Mouse (Mus musculus): ENCODE measurements around the gene Ift74. TPM values are rescaled to one million over a fixed set of nuclear protein-coding genes. Genes with fewer than 3 reads are reported as not detected.
A peak's percentile ranks its signal among the peaks of the same experiment; 100 is the strongest.
"Not testable (repeated sequence)": the region's sequence is repeated elsewhere in the genome, so short reads cannot be mapped to it uniquely, and the experiment has no call there.

Ift74 gene
- polyA plus RNA-seq, 1 experiment from 2014 or later = 16.6 TPM

DNA sequence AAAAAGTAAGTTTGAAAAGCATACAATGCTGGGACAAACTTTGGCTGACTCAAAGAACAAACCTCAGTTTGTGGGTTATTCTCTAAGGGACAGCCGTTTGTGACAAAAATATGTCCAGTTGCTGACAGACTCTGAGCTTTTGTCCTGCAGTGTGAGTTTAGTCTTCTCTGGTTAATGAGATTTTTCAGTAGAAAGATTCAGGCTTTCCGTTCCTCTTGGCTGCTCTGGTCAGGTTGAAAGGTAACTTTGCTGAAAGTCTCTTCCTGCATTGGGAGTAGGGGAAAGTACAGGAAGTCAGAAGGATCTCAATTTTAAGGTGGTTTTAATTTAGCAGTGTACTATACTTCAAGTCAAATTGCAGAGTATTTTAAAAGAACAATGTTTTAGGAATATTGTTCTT is 8.7 kb upstream of the Ift74 start:
- no peak overlapping the region for H3K4me3 ChIP-seq (ENCODE audit: low read depth, low read length)
- no peaks in the 10 kb centered on the region for H3K36me3 ChIP-seq (ENCODE audit: control insufficient read depth, insufficient read depth, low read length)
- H3K4me2 ChIP-seq = no peak overlapping the region
- no peak overlapping the region for H3K9ac ChIP-seq (ENCODE audit: low read depth, low read length)
- peaks cover 6% of the 10 kb centered on the region for H3K4me1 ChIP-seq (ENCODE audit: control insufficient read depth, insufficient read depth, low read length)
- no peaks in the 10 kb centered on the region for H3K27me3 ChIP-seq (ENCODE audit: control insufficient read depth, insufficient read depth, low read length)
- WGBS (ENCODE audit: insufficient replicate concordance) = 87% methylated on average over 2 of the region's 2 CpGs
- no peak overlapping the region for H3K27ac ChIP-seq (ENCODE audit: low read depth, low read length)
- no peak for ATAC-seq (replicated peaks; ENCODE audit: insufficient number of reproducible peaks, low FRiP score, low TSS enrichment)
- H3K9me3 ChIP-seq (replicated peaks; ENCODE audit: control insufficient read depth, low read length) = no peaks in the 10 kb centered on the region

DNA sequence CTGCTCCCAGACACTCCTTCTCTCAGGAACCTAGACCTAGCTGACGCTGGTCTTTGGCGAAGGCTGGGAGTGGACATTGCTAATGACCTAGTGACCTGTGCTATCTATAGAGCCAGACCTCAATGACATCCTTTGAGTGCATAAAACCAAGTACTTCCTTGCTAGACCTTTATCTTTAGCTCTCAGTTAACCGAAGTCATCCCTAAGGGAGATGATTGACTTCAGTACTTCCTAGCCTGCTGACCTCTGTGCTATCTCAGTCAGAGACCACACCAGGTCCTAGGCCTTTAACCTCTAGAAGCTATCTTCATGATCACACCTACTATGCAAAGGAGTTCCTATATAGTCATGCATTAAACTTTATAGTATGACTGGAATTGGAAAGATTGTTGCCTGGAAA is 4.0 kb upstream of the Ift74 start:
- 44% methylated on average over 3 of the region's 3 CpGs for WGBS (ENCODE audit: insufficient replicate concordance)

DNA sequence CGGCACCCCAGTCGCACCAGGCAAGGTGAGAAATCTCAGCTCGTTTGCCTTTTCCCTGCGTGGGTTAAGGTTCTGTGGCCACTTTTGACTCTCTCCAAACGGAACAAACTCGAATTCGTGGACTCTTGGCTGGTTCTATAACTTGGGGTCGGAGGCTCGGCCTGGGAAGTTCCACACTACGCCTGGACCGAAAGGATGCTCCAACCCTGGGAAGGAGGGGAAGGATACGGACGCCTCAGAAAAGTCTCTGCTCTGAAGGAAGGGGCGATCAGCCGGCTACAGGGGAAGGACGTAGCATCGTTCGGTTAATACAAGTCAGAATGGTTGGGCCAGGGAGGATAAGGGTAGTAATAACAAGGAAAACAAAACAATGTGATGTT is 326 bp downstream of the Ift74 start:
- peak; percentile 60 for ATAC-seq (replicated peaks; ENCODE audit: insufficient number of reproducible peaks, low FRiP score, low TSS enrichment)
- H3K27ac ChIP-seq (ENCODE audit: low read depth, low read length) = peak overlapping the region; percentile 7; the same call in 1 of the 2 replicates
- 2% methylated on average over 18 of the region's 18 CpGs for WGBS (ENCODE audit: insufficient replicate concordance)
- H3K4me2 ChIP-seq = peak overlapping the region; percentile 82
- H3K9ac ChIP-seq (ENCODE audit: low read depth, low read length) = peak overlapping the region; percentile 85
- no peaks in the 10 kb centered on the region for H3K27me3 ChIP-seq (ENCODE audit: control insufficient read depth, insufficient read depth, low read length)
- peak overlapping the region; percentile 68 for H3K4me3 ChIP-seq (ENCODE audit: low read depth, low read length)
- H3K4me1 ChIP-seq (ENCODE audit: control insufficient read depth, insufficient read depth, low read length) = peaks cover 3% of the 10 kb centered on the region
- no peaks in the 10 kb centered on the region for H3K9me3 ChIP-seq (replicated peaks; ENCODE audit: control insufficient read depth, low read length)
- H3K36me3 ChIP-seq (ENCODE audit: control insufficient read depth, insufficient read depth, low read length) = no peaks in the 10 kb centered on the region

More for the DNA sequence above, 4.0 kb upstream of the Ift74 start:
- Histone ChIP-seq H3K4me1 (ENCODE audit: control insufficient read depth, insufficient read depth, low read length) (peaks cover 3% of the 10 kb centered on the region), H3K4me2 (no peak overlapping the region), H3K36me3 (ENCODE audit: control insufficient read depth, insufficient read depth, low read length) (no peaks in the 10 kb centered on the region), H3K9me3 (replicated peaks; ENCODE audit: control insufficient read depth, low read length) (no peaks in the 10 kb centered on the region), H3K4me3 (ENCODE audit: low read depth, low read length) (no peak overlapping the region), H3K9ac (ENCODE audit: low read depth, low read length) (no peak overlapping the region), H3K27ac (ENCODE audit: low read depth, low read length) (no peak overlapping the region), H3K27me3 (ENCODE audit: control insufficient read depth, insufficient read depth, low read length) (no peaks in the 10 kb centered on the region)
- ATAC-seq (replicated peaks; ENCODE audit: insufficient number of reproducible peaks, low FRiP score, low TSS enrichment) = no peak

DNA sequence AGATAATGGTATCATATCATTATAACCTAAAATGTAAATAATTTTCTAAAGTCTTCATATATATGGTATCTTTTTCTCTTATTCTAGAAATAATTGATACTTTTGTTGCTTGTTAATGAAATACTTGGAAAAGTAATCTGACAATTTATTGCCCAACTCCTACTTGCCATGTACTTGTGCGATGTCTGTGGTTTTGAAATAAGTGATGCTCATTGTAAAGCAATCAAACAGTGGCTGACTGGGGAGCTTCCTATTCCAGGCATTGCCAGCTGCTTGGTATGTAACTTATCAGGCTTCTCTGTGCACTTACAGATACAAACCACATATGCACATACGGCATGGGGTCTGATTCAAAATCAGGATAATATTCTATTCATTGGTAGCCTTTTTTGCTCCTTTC is 5.8 kb downstream of the Ift74 start:
- Histone ChIP-seq H3K36me3 (ENCODE audit: control insufficient read depth, insufficient read depth, low read length) (0 out of 2 replicates have a peak, but pooled peaks cover 2% of the 10 kb centered on the region), H3K9ac (ENCODE audit: low read depth, low read length) (no peak overlapping the region)
- 84% methylated on average over 2 of the region's 2 CpGs for WGBS (ENCODE audit: insufficient replicate concordance)

DNA sequence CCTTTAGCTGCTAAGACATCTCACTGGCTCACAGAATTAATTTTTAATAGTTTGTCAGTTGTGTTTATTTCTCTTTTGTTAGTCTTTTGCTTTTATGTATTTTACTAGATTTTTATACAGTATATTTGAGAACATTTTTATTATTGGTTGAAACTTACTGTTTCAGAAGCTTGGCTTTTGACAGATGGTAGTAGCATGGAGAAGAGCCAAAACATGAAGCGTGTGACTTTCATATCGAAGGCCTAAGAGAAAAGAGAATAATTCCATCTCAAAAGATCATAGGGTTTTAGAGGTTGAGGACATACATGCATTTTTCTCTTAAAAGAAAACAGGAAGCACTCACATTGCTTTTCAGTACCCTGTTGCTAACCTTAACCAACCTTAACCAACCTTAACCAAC is 28.9 kb downstream of the Ift74 start:
- Histone ChIP-seq H3K4me2 (no peak overlapping the region), H3K27ac (ENCODE audit: low read depth, low read length) (no peak overlapping the region), H3K36me3 (ENCODE audit: control insufficient read depth, insufficient read depth, low read length) (no peaks in the 10 kb centered on the region), H3K27me3 (ENCODE audit: control insufficient read depth, insufficient read depth, low read length) (no peaks in the 10 kb centered on the region), H3K4me3 (ENCODE audit: low read depth, low read length) (no peak overlapping the region), H3K4me1 (ENCODE audit: control insufficient read depth, insufficient read depth, low read length) (no peaks in the 10 kb centered on the region), H3K9me3 (replicated peaks; ENCODE audit: control insufficient read depth, low read length) (no peaks in the 10 kb centered on the region), H3K9ac (ENCODE audit: low read depth, low read length) (no peak overlapping the region)
- ATAC-seq (replicated peaks; ENCODE audit: insufficient number of reproducible peaks, low FRiP score, low TSS enrichment) = no peak
- 92% methylated on average over 2 of the region's 2 CpGs for WGBS (ENCODE audit: insufficient replicate concordance)

More for the DNA sequence above, 5.8 kb downstream of the Ift74 start:
- no peaks in the 10 kb centered on the region for H3K27me3 ChIP-seq (ENCODE audit: control insufficient read depth, insufficient read depth, low read length)
- H3K27ac ChIP-seq (ENCODE audit: low read depth, low read length) = no peak overlapping the region
- H3K4me1 ChIP-seq (ENCODE audit: control insufficient read depth, insufficient read depth, low read length) = peaks cover under 1% of the 10 kb centered on the region
- H3K4me2 ChIP-seq = no peak overlapping the region
- H3K4me3 ChIP-seq (ENCODE audit: low read depth, low read length) = no peak overlapping the region
- no peaks in the 10 kb centered on the region for H3K9me3 ChIP-seq (replicated peaks; ENCODE audit: control insufficient read depth, low read length)
- no peak for ATAC-seq (replicated peaks; ENCODE audit: insufficient number of reproducible peaks, low FRiP score, low TSS enrichment)

DNA sequence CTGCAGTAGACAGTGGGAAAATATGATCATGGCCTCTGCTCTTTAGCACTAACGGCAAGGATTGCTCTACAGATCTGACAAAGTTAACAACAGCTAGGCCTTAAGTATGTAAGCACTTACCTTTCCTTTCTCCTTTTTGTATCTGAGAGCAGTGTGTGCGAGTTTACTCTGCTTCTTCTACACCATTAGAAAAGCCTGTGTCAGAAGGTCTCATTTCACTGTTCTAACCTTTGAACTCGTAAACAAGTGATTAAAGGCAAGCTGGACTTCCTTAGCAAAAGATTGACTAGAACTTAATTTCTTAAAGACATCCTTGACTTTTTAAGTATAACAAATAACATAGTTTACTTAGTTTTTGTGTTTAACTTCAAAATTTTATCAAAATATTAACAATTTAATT is 35.6 kb downstream of the Ift74 start, which contains the start of gene Lrrc19:
Gene Lrrc19 (minus strand): TSS at position 225 of the 400 bp plus-strand sequence.
- no peak for ATAC-seq (replicated peaks; ENCODE audit: insufficient number of reproducible peaks, low FRiP score, low TSS enrichment)
- Histone ChIP-seq H3K4me1 (ENCODE audit: control insufficient read depth, insufficient read depth, low read length) (no peaks in the 10 kb centered on the region), H3K9me3 (replicated peaks; ENCODE audit: control insufficient read depth, low read length) (no peaks in the 10 kb centered on the region), H3K4me3 (ENCODE audit: low read depth, low read length) (no peak within 1 kb of the TSS), H3K36me3 (ENCODE audit: control insufficient read depth, insufficient read depth, low read length) (no peaks in the 10 kb centered on the region; the same call in 1 of the 2 replicates), H3K27me3 (ENCODE audit: control insufficient read depth, insufficient read depth, low read length) (no peaks in the 10 kb centered on the region), H3K27ac (ENCODE audit: low read depth, low read length) (no peak within 1 kb of the TSS), H3K9ac (ENCODE audit: low read depth, low read length) (no peak within 1 kb of the TSS), H3K4me2 (no peak within 1 kb of the TSS)
- WGBS (ENCODE audit: insufficient replicate concordance) = 81% methylated on average over 3 of the region's 3 CpGs

DNA sequence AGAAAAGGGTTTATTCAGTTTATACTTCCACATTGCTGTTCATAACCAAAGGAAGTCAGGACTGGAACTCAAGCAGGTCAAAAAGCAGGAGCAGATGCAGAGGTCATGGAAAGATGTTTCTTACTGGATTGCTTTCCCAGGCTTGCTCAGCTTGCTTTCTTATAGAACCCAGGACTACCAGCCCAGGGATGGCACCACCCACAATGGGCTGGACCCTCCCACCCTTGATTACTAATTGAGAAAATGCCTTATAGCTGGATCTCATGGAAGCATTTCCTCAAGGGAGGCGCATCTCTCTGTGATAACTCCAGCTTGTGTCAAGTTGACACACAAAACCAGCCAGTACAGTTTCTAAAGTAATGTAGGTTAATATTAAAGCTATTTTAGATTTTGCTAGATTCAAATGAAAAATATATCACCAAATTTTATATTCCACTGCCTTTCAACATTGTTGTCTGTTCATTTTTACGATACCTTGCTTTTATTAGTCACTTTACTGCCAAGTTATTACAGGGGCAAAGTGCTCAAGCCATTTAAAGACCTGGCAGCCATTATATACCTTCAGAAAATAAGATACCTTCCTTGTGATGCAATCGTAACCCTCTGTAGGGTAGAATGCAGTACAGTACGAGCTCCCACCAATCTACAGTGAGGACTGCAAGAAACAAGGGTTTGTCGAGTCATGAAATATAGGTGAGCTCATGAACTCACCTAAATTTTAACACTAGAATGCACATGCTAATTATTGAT is 36.3 kb downstream of the Ift74 start:
- not testable (repeated sequence) for H3K4me2 ChIP-seq; H3K9me3 ChIP-seq (replicated peaks; ENCODE audit: control insufficient read depth, low read length); H3K4me1 ChIP-seq (ENCODE audit: control insufficient read depth, insufficient read depth, low read length); H3K36me3 ChIP-seq (ENCODE audit: control insufficient read depth, insufficient read depth, low read length); ATAC-seq (replicated peaks; ENCODE audit: insufficient number of reproducible peaks, low FRiP score, low TSS enrichment); H3K27ac ChIP-seq (ENCODE audit: low read depth, low read length); H3K9ac ChIP-seq (ENCODE audit: low read depth, low read length); H3K4me3 ChIP-seq (ENCODE audit: low read depth, low read length); H3K27me3 ChIP-seq (ENCODE audit: control insufficient read depth, insufficient read depth, low read length)
- WGBS (ENCODE audit: insufficient replicate concordance) = 84% methylated on average over 5 of the region's 5 CpGs

DNA sequence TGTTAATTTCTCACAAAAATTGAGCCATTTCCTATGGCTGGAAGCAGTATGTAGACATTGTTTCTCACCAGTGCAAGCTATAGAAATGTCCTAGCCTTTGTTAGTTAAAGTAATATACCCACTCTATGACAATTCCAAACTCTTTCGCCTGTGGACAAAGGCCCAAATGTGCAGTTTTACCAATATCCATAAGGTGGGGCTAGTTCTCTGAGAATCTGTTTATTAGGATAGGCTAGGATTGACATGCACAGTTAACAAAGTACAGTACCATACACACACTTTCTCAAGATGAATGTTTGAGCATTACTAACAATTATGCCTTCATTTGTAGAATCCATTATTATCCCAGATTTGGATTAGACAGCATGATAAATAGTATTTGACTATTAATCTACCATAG is 55.4 kb downstream of the Ift74 start:
- ATAC-seq (replicated peaks; ENCODE audit: insufficient number of reproducible peaks, low FRiP score, low TSS enrichment) = no peak
- WGBS (ENCODE audit: insufficient replicate concordance) = 59% methylated on average over 1 of the region's 1 CpGs
- no peak overlapping the region for H3K27ac ChIP-seq (ENCODE audit: low read depth, low read length)
- no peak overlapping the region for H3K9ac ChIP-seq (ENCODE audit: low read depth, low read length)
- no peaks in the 10 kb centered on the region for H3K27me3 ChIP-seq (ENCODE audit: control insufficient read depth, insufficient read depth, low read length)
- no peaks in the 10 kb centered on the region for H3K4me1 ChIP-seq (ENCODE audit: control insufficient read depth, insufficient read depth, low read length)
- no peak overlapping the region for H3K4me2 ChIP-seq
- H3K9me3 ChIP-seq (replicated peaks; ENCODE audit: control insufficient read depth, low read length) = no peaks in the 10 kb centered on the region
- no peaks in the 10 kb centered on the region for H3K36me3 ChIP-seq (ENCODE audit: control insufficient read depth, insufficient read depth, low read length)
- H3K4me3 ChIP-seq (ENCODE audit: low read depth, low read length) = no peak overlapping the region

DNA sequence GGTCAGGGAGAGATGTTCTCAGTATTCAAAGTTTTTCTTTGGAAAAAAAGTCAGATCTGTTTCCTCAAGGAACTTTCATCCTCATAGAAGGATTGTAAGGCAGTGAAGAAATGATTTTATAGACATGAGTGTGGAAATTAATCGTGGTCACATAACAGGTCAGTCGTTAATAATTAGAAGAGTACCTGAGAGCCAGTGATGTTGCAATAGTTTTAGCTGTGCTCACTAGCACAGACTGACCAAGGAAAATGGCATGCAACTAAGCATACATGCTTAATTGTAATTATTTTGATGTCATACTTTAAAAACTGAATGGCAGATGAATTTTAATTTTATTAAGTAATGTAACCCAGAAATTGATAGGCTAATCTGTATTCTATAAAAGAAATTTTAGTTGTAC is 66.4 kb downstream of the Ift74 start:
- Histone ChIP-seq H3K9me3 (replicated peaks; ENCODE audit: control insufficient read depth, low read length) (no peaks in the 10 kb centered on the region), H3K36me3 (ENCODE audit: control insufficient read depth, insufficient read depth, low read length) (no peaks in the 10 kb centered on the region), H3K27ac (ENCODE audit: low read depth, low read length) (no peak overlapping the region), H3K27me3 (ENCODE audit: control insufficient read depth, insufficient read depth, low read length) (no peaks in the 10 kb centered on the region), H3K9ac (ENCODE audit: low read depth, low read length) (no peak overlapping the region), H3K4me2 (no peak overlapping the region), H3K4me3 (ENCODE audit: low read depth, low read length) (no peak overlapping the region), H3K4me1 (ENCODE audit: control insufficient read depth, insufficient read depth, low read length) (no peaks in the 10 kb centered on the region)
- WGBS (ENCODE audit: insufficient replicate concordance) = 81% methylated on average over 2 of the region's 2 CpGs
- ATAC-seq (replicated peaks; ENCODE audit: insufficient number of reproducible peaks, low FRiP score, low TSS enrichment) = no peak

All from heart, embryonic 11.5 days (tissue).